Mouse (Mus musculus): ENCODE measurements around the gene Tspan32.

DNA sequence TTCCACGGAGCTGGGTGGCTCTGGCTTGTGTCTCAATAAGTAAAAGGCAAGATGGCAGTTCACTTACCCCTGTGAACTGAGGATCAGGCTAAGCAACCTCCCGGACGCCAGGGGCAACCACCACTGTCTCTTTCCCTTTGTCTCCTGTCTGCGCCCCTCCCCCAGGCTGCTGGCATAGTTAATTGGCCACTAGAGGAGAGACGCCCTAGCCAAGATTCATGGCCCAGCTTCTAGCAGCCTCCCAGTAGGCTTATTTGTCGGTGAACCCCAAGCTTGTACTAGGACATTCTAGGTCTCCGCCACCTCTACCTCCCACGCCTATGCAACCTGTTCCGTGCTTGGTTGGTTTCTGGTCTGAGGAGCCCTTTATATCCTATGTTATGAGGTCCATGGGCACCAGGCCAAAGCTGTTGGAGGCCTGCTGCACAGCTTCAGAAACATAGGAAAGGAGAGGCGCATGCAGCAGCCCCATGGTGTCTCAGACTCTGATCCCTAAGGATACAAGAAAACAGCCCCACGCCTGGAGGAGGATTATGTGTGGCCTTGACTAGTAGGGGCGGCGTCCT is 63.6 kb downstream of the Tspan32 start:
- TF ChIP-seq CTCF (IDR thresholded peaks at IDR 0.05; ENCODE audit: low read depth) (no peak), EP300 (IDR thresholded peaks at IDR 0.05; ENCODE audit: low read depth) (no peak)

Data from liver, postnatal 0 days (tissue).